Mouse (Mus musculus): ENCODE results near the gene Sympk. TPM values are rescaled to one million over a fixed set of nuclear protein-coding genes. Genes with fewer than 3 reads are reported as not detected.

Gene Sympk
- total and polyA plus RNA-seq, 3 experiments: 43.7 to 141 (median 111) TPM

DNA sequence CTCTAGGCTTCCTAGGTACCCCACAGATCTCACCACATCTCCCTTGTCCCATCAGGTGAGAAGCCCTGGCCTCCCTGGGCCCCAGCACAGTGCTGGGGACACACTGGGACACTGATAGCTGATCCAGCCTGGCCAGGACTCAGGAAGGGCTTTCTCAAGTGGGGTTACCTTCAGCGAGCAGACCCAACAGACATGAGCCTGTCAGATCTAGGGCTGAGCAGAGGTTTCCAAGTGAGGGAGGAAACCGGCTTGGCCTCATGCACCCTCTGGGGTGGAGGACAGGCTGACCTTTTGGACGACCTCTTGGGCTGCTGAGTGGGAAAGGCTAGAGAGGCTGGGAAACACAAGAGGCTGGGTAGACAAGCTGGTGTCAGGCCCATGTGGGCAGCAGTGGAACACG is 27.0 kb downstream of the Sympk start:
- Histone ChIP-seq H3K4me2 (ENCODE audit: insufficient read depth, low read depth, poor library complexity, severe bottlenecking) (no peak overlapping the region), H3K36me3 (replicated peaks in 1 of 2; ENCODE audit: control insufficient read depth in 1 of 2, insufficient read depth in 1 of 2, low read length in 1 of 2) (peaks cover 88 to 100% of the 10 kb centered on the region in 2 experiments), H3K27ac (ENCODE audit: insufficient read depth, low read depth) (no peak overlapping the region), H3K9ac (ENCODE audit: insufficient read depth, low read depth) (no peak overlapping the region), H3K4me3 (replicated peaks in 1 of 3; ENCODE audit: low read depth in 2 of 3, low read length in 2 of 3, poor library complexity in 1 of 3) (no peak overlapping the region), H3K9me3 (replicated peaks; ENCODE audit: low read length) (no peaks in the 10 kb centered on the region), H3K4me1 (ENCODE audit: control insufficient read depth in 1 of 2, insufficient read depth in 2 of 2) (peaks cover 0 to 12% of the 10 kb centered on the region in 2 experiments; a peak in 1 of 4 replicates), H3K27me3 (replicated peaks) (no peaks in the 10 kb centered on the region), H3K79me2 (replicated peaks; ENCODE audit: control insufficient read depth, extremely low read depth, insufficient read depth, poor library complexity, severe bottlenecking) (no peaks in the 10 kb centered on the region)
- TF ChIP-seq RCOR1 (conservative IDR thresholded peaks at IDR 0.05; ENCODE audit: low read depth, low read length) (no peak), MAX (IDR thresholded peaks at IDR 0.05; ENCODE audit: low read length) (no peak), USF1 (IDR thresholded peaks at IDR 0.05; ENCODE audit: low read depth, low read length) (no peak), CTCF (conservative IDR thresholded peaks at IDR 0.05 in 1 of 2, IDR thresholded peaks at IDR 0.05 in 1 of 2; ENCODE audit: low read depth in 2 of 2, low read length in 2 of 2) (no peak), UBTF (IDR thresholded peaks at IDR 0.05; ENCODE audit: low read depth, low read length) (no peak), E2F4 (IDR thresholded peaks at IDR 0.05; ENCODE audit: insufficient replicate concordance, low read depth, low read length) (no peak), ZMIZ1 (IDR thresholded peaks at IDR 0.05; ENCODE audit: low read depth, low read length) (no peak), NELFE (IDR thresholded peaks at IDR 0.05; ENCODE audit: low read depth, low read length) (no peak), SIN3A (IDR thresholded peaks at IDR 0.05; ENCODE audit: low read length) (no peak), POLR2AphosphoS2 (IDR thresholded peaks at IDR 0.05; ENCODE audit: low read depth, low read length) (no peak), POLR2A (IDR thresholded peaks at IDR 0.05; ENCODE audit: low read depth, low read length) (no peak), CHD2 (IDR thresholded peaks at IDR 0.05; ENCODE audit: low read length) (no peak), JUN (IDR thresholded peaks at IDR 0.05; ENCODE audit: insufficient read depth, low read depth, low read length) (no peak), CHD1 (IDR thresholded peaks at IDR 0.05; ENCODE audit: low read depth, low read length) (no peak)
- in situ Hi-C loops (cut with MboI; ENCODE audit: low pct_ligation_motif_present, low pct_unique_long_range_greater_than_20kb, low sequenced_read_pairs) (no loop called here), dilution Hi-C loops (cut with MboI; ENCODE audit: extremely low pct_ligation_motif_present, extremely low pct_unique_long_range_greater_than_20kb, low sequenced_read_pairs) (no loop called here)
- DNase-seq (ENCODE audit: extremely low read depth): no peak

DNA sequence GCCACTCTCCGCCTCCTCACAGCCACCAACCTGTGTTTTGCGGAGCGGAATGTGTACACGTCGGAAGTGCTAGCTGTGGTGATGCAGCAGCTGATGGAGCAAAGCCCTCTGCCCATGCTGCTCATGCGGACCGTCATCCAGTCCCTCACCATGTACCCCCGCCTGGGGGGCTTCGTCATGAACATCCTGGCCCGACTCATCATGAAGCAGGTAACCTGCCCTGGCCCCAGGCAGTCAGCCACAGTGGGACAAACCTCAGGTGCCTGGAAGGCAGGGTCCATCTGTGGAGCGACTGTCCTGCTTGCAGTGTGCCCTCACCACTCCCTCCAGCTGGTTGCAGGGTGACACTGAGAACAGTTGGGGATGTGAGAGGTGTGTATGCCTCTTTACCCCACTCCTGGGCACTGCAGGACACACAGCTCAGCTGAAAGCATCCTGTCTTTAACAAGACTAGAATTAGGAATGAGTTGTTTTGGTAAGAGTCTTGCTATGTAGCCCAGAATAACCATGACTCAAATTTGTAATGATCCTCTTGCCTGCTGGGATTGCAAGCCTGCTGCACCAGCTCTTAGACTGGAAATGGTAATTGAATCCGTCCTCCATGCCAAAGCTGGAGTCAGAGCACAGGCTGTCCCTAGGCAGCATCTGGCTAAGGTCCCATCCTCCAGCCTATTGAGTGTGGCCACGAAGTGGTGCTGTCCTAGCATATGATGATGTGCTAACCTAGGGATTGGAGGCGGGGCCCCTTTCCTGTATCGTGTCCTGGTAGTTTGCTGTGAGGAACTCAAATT is 28.4 kb downstream of the Sympk start:
- no peak for DNase-seq (ENCODE audit: extremely low read depth)
- Histone ChIP-seq H3K27me3 (replicated peaks) (no peaks in the 10 kb centered on the region), H3K79me2 (replicated peaks; ENCODE audit: control insufficient read depth, extremely low read depth, insufficient read depth, poor library complexity, severe bottlenecking) (no peaks in the 10 kb centered on the region), H3K36me3 (replicated peaks in 1 of 2; ENCODE audit: control insufficient read depth in 1 of 2, insufficient read depth in 1 of 2, low read length in 1 of 2) (peaks cover 78 to 100% of the 10 kb centered on the region in 2 experiments), H3K4me1 (ENCODE audit: control insufficient read depth in 1 of 2, insufficient read depth in 2 of 2) (peaks cover 0 to 12% of the 10 kb centered on the region in 2 experiments; a peak in 1 of 4 replicates), H3K9me3 (replicated peaks; ENCODE audit: low read length) (no peaks in the 10 kb centered on the region), H3K9ac (ENCODE audit: insufficient read depth, low read depth) (no peak overlapping the region), H3K4me2 (ENCODE audit: insufficient read depth, low read depth, poor library complexity, severe bottlenecking) (no peak overlapping the region), H3K4me3 (replicated peaks in 1 of 3; ENCODE audit: low read depth in 2 of 3, low read length in 2 of 3, poor library complexity in 1 of 3) (no peak overlapping the region), H3K27ac (ENCODE audit: insufficient read depth, low read depth) (no peak overlapping the region)
- dilution Hi-C loops (cut with MboI; ENCODE audit: extremely low pct_ligation_motif_present, extremely low pct_unique_long_range_greater_than_20kb, low sequenced_read_pairs) (no loop called here), in situ Hi-C loops (cut with MboI; ENCODE audit: low pct_ligation_motif_present, low pct_unique_long_range_greater_than_20kb, low sequenced_read_pairs) (no loop called here)
- TF ChIP-seq ETS1 (conservative IDR thresholded peaks at IDR 0.05; ENCODE audit: low read depth, low read length) (no peak), ZMIZ1 (IDR thresholded peaks at IDR 0.05; ENCODE audit: low read depth, low read length) (no peak), MYC (IDR thresholded peaks at IDR 0.05; ENCODE audit: low read depth, low read length) (no peak)

Measured in CH12.LX (cell line).